In genomic region chr6:39808511-39808910, GRCm38 (mm10) we compare ENCODE assay signal across 21 mouse cellular contexts. TPM values are rescaled to one million over a fixed set of nuclear protein-coding genes. Genes with fewer than 3 reads are reported as not detected.
DNase-seq lines count a peak whose midpoint lies in the region; ATAC-seq and TF ChIP-seq lines count a peak whose summit lies in the region.
"Had no signal": no experiment of that assay in that cellular context is flagged by ENCODE, and none has a peak within 500 bp of the region (broad histone marks: within the 10 kb centered on the region; RNA-seq: fewer than 3 reads in every experiment).

No protein-coding gene starts in this region.

- H3K27ac ChIP-seq in midbrain, embryonic 10.5 days (replicated peaks) = no peak overlapping the region
- no peak overlapping the region for H3K27ac ChIP-seq in midbrain, embryonic 11.5 days (ENCODE audit: low read depth, low read length)
- no peak overlapping the region for H3K27ac ChIP-seq in left cerebral cortex, adult 2 months
- H3K27ac ChIP-seq: forebrain, embryonic 12.5 days; heart, adult 2 months; heart, embryonic 15.5 days had no signal

- intact Hi-C loops in left cerebral cortex, adult 2 months (cut with DNase I) = no loop called here

- no peak for TF ChIP-seq CTCF in left cerebral cortex, adult 2 months (IDR thresholded peaks at IDR 0.05)

- no peaks in the 10 kb centered on the region for H3K27me3 ChIP-seq in midbrain, embryonic 10.5 days (ENCODE audit: low read depth, poor library complexity, severe bottlenecking)
- no peaks in the 10 kb centered on the region for H3K27me3 ChIP-seq in midbrain, embryonic 11.5 days (ENCODE audit: control insufficient read depth, insufficient read depth, low read length)
- H3K27me3 ChIP-seq: CH12.LX; forebrain, embryonic 12.5 days; heart, embryonic 15.5 days; Patski had no signal

- peaks cover 21% of the 10 kb centered on the region for H3K36me3 ChIP-seq in midbrain, embryonic 10.5 days
- no peaks in the 10 kb centered on the region for H3K36me3 ChIP-seq in midbrain, embryonic 11.5 days (ENCODE audit: control insufficient read depth, insufficient read depth, low read length)

- H3K4me3 ChIP-seq in midbrain, embryonic 10.5 days = peak overlapping the region; percentile 11; the same call in 1 of the 2 replicates
- no peak overlapping the region for H3K4me3 ChIP-seq in midbrain, embryonic 11.5 days (ENCODE audit: low read depth, low read length)
- H3K4me3 ChIP-seq in left cerebral cortex, adult 2 months = no peak overlapping the region
- H3K4me3 ChIP-seq: forebrain, embryonic 12.5 days; heart, adult 2 months; heart, embryonic 15.5 days had no signal

- H3K4me2 ChIP-seq in midbrain, embryonic 11.5 days = no peak overlapping the region
- H3K4me2 ChIP-seq: forebrain, embryonic 12.5 days; heart, embryonic 11.5 days; heart, embryonic 15.5 days had no signal

- no peak for ATAC-seq in midbrain, embryonic 11.5 days (ENCODE audit: low FRiP score)
- ATAC-seq: forebrain, postnatal 0 days; hindbrain, embryonic 16.5 days; Patski had no signal

- peaks cover 28% of the 10 kb centered on the region for H3K4me1 ChIP-seq in midbrain, embryonic 10.5 days
- peaks cover 11% of the 10 kb centered on the region for H3K4me1 ChIP-seq in midbrain, embryonic 11.5 days (ENCODE audit: control insufficient read depth, insufficient read depth, low read length)

- no peak for DNase-seq in midbrain, embryonic 10.5 days (ENCODE audit: low spot score)
- DNase-seq in midbrain, embryonic 11.5 days (ENCODE audit: low spot score, missing footprints) = no peak
- DNase-seq in retina, adult 2 months (ENCODE audit: low read depth, low spot score) = peak; percentile 74
- DNase-seq in retina, postnatal 7 days (ENCODE audit: low read depth, low spot score) = peak; percentile 62
- DNase-seq in thymus, postnatal 25 days = peak; percentile 8
- no peak for DNase-seq in yolk sac, embryonic 10.5 days (ENCODE audit: low spot score)
- DNase-seq in left cerebral cortex, adult 2 months (ENCODE audit: extremely low spot score in 1 of 2, low spot score in 2 of 2) = no peak
- DNase-seq: adrenal gland, adult 8-10 months; adrenal gland, postnatal 36 days; cerebellum, adult 2 months; cerebellum, postnatal 10 days; forebrain, postnatal 0 days; gastrocnemius, postnatal 14 days; heart, adult 2 months; heart, postnatal 14 days had no signal

- H3K9ac ChIP-seq in midbrain, embryonic 11.5 days (ENCODE audit: low read length) = no peak overlapping the region
- H3K9ac ChIP-seq: forebrain, embryonic 12.5 days; forebrain, postnatal 0 days; heart, embryonic 15.5 days had no signal

- H3K9me3 ChIP-seq in midbrain, embryonic 10.5 days (replicated peaks) = no peaks in the 10 kb centered on the region
- H3K9me3 ChIP-seq in midbrain, embryonic 11.5 days (ENCODE audit: control insufficient read depth, low read length) = no peaks in the 10 kb centered on the region
- H3K9me3 ChIP-seq: forebrain, embryonic 12.5 days; heart, embryonic 15.5 days had no signal

- WGBS in midbrain, embryonic 10.5 days = 30% methylated on average over 5 of the region's 5 CpGs
- whole genome bisulfite sequencing in midbrain, embryonic 11.5 days = 40% methylated on average over 5 of the region's 5 CpGs

RNA-seq across cellular contexts. Expression of gene Mrps33, which starts 2.3 kb away (rescaled TPM):
- polyA plus RNA-seq in midbrain, embryonic 10.5 days (2016; fragmentation: Nextera tagmentation; extraction: Ambion mirVana) = 232 TPM in 2 replicates
- polyA plus RNA-seq in midbrain, embryonic 11.5 days (2014; fragmentation: Nextera tagmentation; extraction: Ambion mirVana) = 252 and 253 TPM in 2 replicates
- total RNA-seq in left cerebral cortex, adult 2 months (2021) = 100 to 1,000 TPM in 1 of 2 experiments, 10 to 100 TPM in 1; 91.5 to 104 TPM

Comparison
In these comparisons a context has a peak if more than half of its experiments do, and no peak if none do; other contexts are left out.
1. DNase-seq: peak in retina, adult 2 months (single experiment), retina, postnatal 7 days (single experiment) and thymus, postnatal 25 days (single experiment); none in midbrain, embryonic 10.5 days (single experiment), midbrain, embryonic 11.5 days (single experiment), yolk sac, embryonic 10.5 days (single experiment) and left cerebral cortex, adult 2 months (0 of 2).